31 mouse cellular contexts compared by ENCODE assay signal in genomic region chr12:73060805-73061410, GRCm38 (mm10). TPM values are rescaled to one million over a fixed set of nuclear protein-coding genes. Genes with fewer than 3 reads are reported as not detected.
DNase-seq lines count a peak whose midpoint lies in the region; ATAC-seq and TF ChIP-seq lines count a peak whose summit lies in the region.
"Had no signal": no experiment of that assay in that cellular context is flagged by ENCODE, and none has a peak within 500 bp of the region (broad histone marks: within the 10 kb centered on the region; RNA-seq: fewer than 3 reads in every experiment).

No protein-coding gene starts in this region.

- WGBS in liver, postnatal 0 days (ENCODE audit: insufficient replicate concordance), result 47% methylated on average over 9 of the region's 9 CpGs
- 55% methylated on average over 9 of the region's 9 CpGs for WGBS in liver, embryonic 11.5 days

- H3K4me3 ChIP-seq in liver, postnatal 0 days (ENCODE audit: low read depth, low read length), result no peak overlapping the region
- H3K4me3 ChIP-seq in liver, embryonic 11.5 days (ENCODE audit: low read depth, low read length), result no peak overlapping the region
- H3K4me3 ChIP-seq: forebrain, embryonic 15.5 days; heart, embryonic 10.5 days; hindbrain, embryonic 15.5 days; layer of hippocampus, adult 2 months; limb, embryonic 10.5 days; liver, embryonic 12.5 days; midbrain, embryonic 10.5 days; myocyte; neural tube, embryonic 13.5 days had no signal

- H3K4me1 ChIP-seq in liver, postnatal 0 days (ENCODE audit: insufficient read depth), result no peaks in the 10 kb centered on the region
- H3K4me1 ChIP-seq in liver, embryonic 11.5 days (replicated peaks; ENCODE audit: control insufficient read depth, insufficient read depth, low read length), result no peaks in the 10 kb centered on the region
- H3K4me1 ChIP-seq: forebrain, embryonic 15.5 days; heart, embryonic 10.5 days; hindbrain, embryonic 15.5 days; liver, embryonic 12.5 days; midbrain, embryonic 10.5 days; neural tube, embryonic 13.5 days had no signal

- peak; percentile 11 for DNase-seq in gastrocnemius, adult 18-20 months (ENCODE audit: low spot score)
- DNase-seq in gastrocnemius, postnatal 25 days, result no peak
- DNase-seq in liver, postnatal 0 days, result no peak
- no peak for DNase-seq in liver, embryonic 11.5 days (ENCODE audit: low spot score)
- peak; percentile 6 for DNase-seq in urinary bladder, postnatal 14 days (ENCODE audit: low spot score)
- DNase-seq in urinary bladder, postnatal 25 days (ENCODE audit: low spot score), result no peak
- no peak for DNase-seq in spleen, adult 12 weeks (ENCODE audit: low spot score)
- no peak for DNase-seq in embryo, embryonic 10 days (ENCODE audit: low spot score)
- DNase-seq: adrenal gland, postnatal 10 days; cerebellum, adult 11 months; cerebellum, postnatal 14 days; gastrocnemius, postnatal 14 days; kidney, postnatal 25 days; retina, postnatal 1 day; right cerebral cortex, postnatal 25 days; thymus, adult 2 months; thymus, postnatal 4 days had no signal

- no peak overlapping the region for H3K27ac ChIP-seq in liver, postnatal 0 days (ENCODE audit: low read depth)
- no peak overlapping the region for H3K27ac ChIP-seq in liver, embryonic 11.5 days (ENCODE audit: low read depth, low read length)
- H3K27ac ChIP-seq: forebrain, embryonic 15.5 days; heart, embryonic 10.5 days; hindbrain, embryonic 15.5 days; layer of hippocampus, adult 2 months; limb, embryonic 10.5 days; liver, embryonic 12.5 days; midbrain, embryonic 10.5 days; neural tube, embryonic 13.5 days had no signal

- H3K27me3 ChIP-seq in liver, postnatal 0 days (ENCODE audit: insufficient read depth, low read length), result peaks cover 14% of the 10 kb centered on the region; the same call in 1 of the 2 replicates
- peaks cover 9% of the 10 kb centered on the region; the same call in 1 of the 2 replicates for H3K27me3 ChIP-seq in liver, embryonic 11.5 days (replicated peaks; ENCODE audit: control insufficient read depth, insufficient read depth, low read length)

- TF ChIP-seq EP300 in liver, postnatal 0 days (IDR thresholded peaks at IDR 0.05; ENCODE audit: low read depth), result no peak

- TF ChIP-seq CTCF in liver, postnatal 0 days (IDR thresholded peaks at IDR 0.05; ENCODE audit: low read depth), result no peak

- no peak overlapping the region for H3K9ac ChIP-seq in liver, postnatal 0 days (replicated peaks)
- H3K9ac ChIP-seq in liver, embryonic 11.5 days (ENCODE audit: low read depth, low read length), result no peak overlapping the region
- H3K9ac ChIP-seq: forebrain, embryonic 15.5 days; hindbrain, embryonic 15.5 days; liver, embryonic 12.5 days; neural tube, embryonic 13.5 days had no signal

- no peaks in the 10 kb centered on the region for H3K36me3 ChIP-seq in liver, postnatal 0 days (replicated peaks; ENCODE audit: insufficient read depth, low read length)
- no peaks in the 10 kb centered on the region for H3K36me3 ChIP-seq in liver, embryonic 11.5 days (ENCODE audit: control insufficient read depth, insufficient read depth, low read length)
- H3K36me3 ChIP-seq: forebrain, embryonic 15.5 days; heart, embryonic 10.5 days; hindbrain, embryonic 15.5 days; limb, embryonic 10.5 days; liver, embryonic 12.5 days; midbrain, embryonic 10.5 days; neural tube, embryonic 13.5 days had no signal

- peak overlapping the region; percentile 22 for H3K4me2 ChIP-seq in liver, postnatal 0 days (ENCODE audit: low read depth, low read length)
- H3K4me2 ChIP-seq in liver, embryonic 11.5 days, result no peak overlapping the region
- H3K4me2 ChIP-seq: forebrain, embryonic 15.5 days; hindbrain, embryonic 15.5 days; liver, embryonic 12.5 days; neural tube, embryonic 13.5 days had no signal

- H3K9me3 ChIP-seq in liver, postnatal 0 days (ENCODE audit: low read length), result no peaks in the 10 kb centered on the region
- H3K9me3 ChIP-seq in liver, embryonic 11.5 days (ENCODE audit: control insufficient read depth, low read length), result no peaks in the 10 kb centered on the region
- H3K9me3 ChIP-seq: forebrain, embryonic 15.5 days; heart, embryonic 10.5 days; hindbrain, embryonic 15.5 days; limb, embryonic 10.5 days; liver, embryonic 12.5 days; midbrain, embryonic 10.5 days; neural tube, embryonic 13.5 days had no signal

- peak; percentile 23; the same call in 1 of the 2 replicates for ATAC-seq in liver, postnatal 0 days
- no peak for ATAC-seq in liver, embryonic 11.5 days (replicated peaks; ENCODE audit: low FRiP score)
- ATAC-seq: forebrain, embryonic 15.5 days; liver, embryonic 12.5 days; midbrain, embryonic 16.5 days had no signal

RNA-seq across cellular contexts. Expression of gene Six1, which starts 7.2 kb away (rescaled TPM):
- 10 to 100 TPM; 68.5 to 72.6 TPM for total RNA-seq in gastrocnemius, adult 18-20 months (2021)
- 10 to 100 TPM; 47.7 to 51.0 TPM for total RNA-seq in gastrocnemius, postnatal 25 days (2021)
- polyA plus RNA-seq in liver, postnatal 0 days (2015; fragmentation: Nextera tagmentation; extraction: Ambion mirVana), result 0.04 and 0.17 TPM in 2 replicates
- 2.0 and 2.2 TPM in 2 replicates for polyA plus RNA-seq in liver, embryonic 11.5 days (2014; fragmentation: Nextera tagmentation; extraction: Ambion mirVana)
- total RNA-seq: hematopoietic stem cell, adult 5-6 weeks; layer of hippocampus, postnatal 25 days had no signal
- polyA plus RNA-seq: intestine, embryonic 14.5 days; spleen, adult 2 months had no signal

RNA-seq across cellular contexts. Expression of gene Six4, which starts 52.3 kb away (rescaled TPM):
- total RNA-seq in gastrocnemius, adult 18-20 months (2021), result 10 to 100 TPM; 13.9 to 16.3 TPM
- total RNA-seq in gastrocnemius, postnatal 25 days (2021), result 10 to 100 TPM; 12.3 to 13.2 TPM
- polyA plus RNA-seq in liver, postnatal 0 days (2015; fragmentation: Nextera tagmentation; extraction: Ambion mirVana), result not detected in 2 replicates
- 1.4 and 1.6 TPM in 2 replicates for polyA plus RNA-seq in liver, embryonic 11.5 days (2014; fragmentation: Nextera tagmentation; extraction: Ambion mirVana)
- total RNA-seq: hematopoietic stem cell, adult 5-6 weeks had no signal

Comparison
In these comparisons a context has a peak if more than half of its experiments do, and no peak if none do; other contexts are left out.
1. DNase-seq: peak in gastrocnemius, adult 18-20 months (single experiment) and urinary bladder, postnatal 14 days (single experiment); none in gastrocnemius, postnatal 25 days (single experiment), liver, postnatal 0 days (single experiment), liver, embryonic 11.5 days (single experiment), urinary bladder, postnatal 25 days (single experiment), spleen, adult 12 weeks (single experiment) and embryo, embryonic 10 days (single experiment).